Mouse (Mus musculus) ES-E14 (cell line): ENCODE measurements around the gene Foxd3. TPM values are rescaled to one million over a fixed set of nuclear protein-coding genes. Genes with fewer than 3 reads are reported as not detected.
A peak's percentile ranks its signal among the peaks of the same experiment; 100 is the strongest.

Source experiments
- DNase-seq: peaks from one replicate; pipeline ENCODE4 v3.0.0-alpha.2; 2013; ENCODE audit warnings: low read depth, low spot score
- H3K27ac ChIP-seq: 2 replicates; pipeline ENCODE4 v1.5.1; 2012; ENCODE audit warnings: low read depth, mild to moderate bottlenecking, low read length, moderate library complexity, mixed read lengths; ENCODE audit not compliant: poor library complexity, insufficient read depth, severe bottlenecking
- H3K36me3 ChIP-seq: 2 replicates; pipeline ENCODE4 v1.6.1; 2012; ENCODE audit warnings: mild to moderate bottlenecking, low read length, moderate library complexity, mixed read lengths; ENCODE audit not compliant: control insufficient read depth, poor library complexity, insufficient read depth, severe bottlenecking
- H3K4me1 ChIP-seq, 2 experiments: fragments of 150-350 bp in 1 of 2; sonication (generic) in 1 of 2; 2 replicates each; pipeline ENCODE4 v1.6.1; 2012; ENCODE audit warnings: low read length in 2 of 2, mild to moderate bottlenecking in 1 of 2, mixed read lengths in 1 of 2; ENCODE audit not compliant: control insufficient read depth in 2 of 2, insufficient read depth in 2 of 2, poor library complexity in 1 of 2
- H3K4me3 ChIP-seq, 2 experiments: fragments of 150-350 bp in 1 of 2; sonication (generic) in 1 of 2; 2 replicates each; pipeline ENCODE4 v1.5.1; 2012; ENCODE audit warnings: low read length in 2 of 2, low read depth in 1 of 2, mild to moderate bottlenecking in 1 of 2, mixed read lengths in 1 of 2; ENCODE audit not compliant: insufficient read depth in 1 of 2, poor library complexity in 1 of 2, severe bottlenecking in 1 of 2
- H3K9ac ChIP-seq: 2 replicates; pipeline ENCODE4 v1.6.1; 2012; ENCODE audit warnings: low read depth, mild to moderate bottlenecking, low read length, mixed read lengths; ENCODE audit not compliant: poor library complexity, insufficient read depth, severe bottlenecking
- H3K9me3 ChIP-seq: fragments of 150-350 bp; sonication (generic); 2 replicates; pipeline ENCODE4 v1.6.1; 2012; ENCODE audit warnings: low read depth, mild to moderate bottlenecking, low read length; ENCODE audit not compliant: control insufficient read depth, insufficient read depth
- CHD2 ChIP-seq: IDR thresholded peaks from 2 replicates; pipeline ENCODE4 v1.6.1; 2014; ENCODE audit warnings: mild to moderate bottlenecking, low read depth, low read length, inconsistent platforms
- HCFC1 ChIP-seq: IDR thresholded peaks from 2 replicates; pipeline ENCODE4 v1.6.1; 2012; ENCODE audit warnings: low read length, inconsistent platforms, borderline replicate concordance; ENCODE audit not compliant: insufficient read depth
- MAFK ChIP-seq: IDR thresholded peaks from 2 replicates; pipeline ENCODE4 v1.6.1; 2014; ENCODE audit warnings: mild to moderate bottlenecking, low read depth, low read length, inconsistent platforms; ENCODE audit not compliant: insufficient read depth
- ZC3H11A ChIP-seq: IDR thresholded peaks from 2 replicates; pipeline ENCODE4 v1.6.1; 2012; ENCODE audit warnings: low read depth, mild to moderate bottlenecking, inconsistent platforms, low read length, borderline replicate concordance
- ZNF384 ChIP-seq: IDR thresholded peaks from 2 replicates; pipeline ENCODE4 v1.6.1; 2012; ENCODE audit warnings: low read depth, low read length, inconsistent platforms
- in situ Hi-C, 2 experiments: fragments of 600-800 bp; cut with MboI; formaldehyde crosslinking; loops; one replicate each; pipeline ENCODE4 v1.15.1; 2025; ENCODE audit warnings: low sequenced_read_pairs in 2 of 2, inconsistent platforms in 1 of 2; ENCODE audit not compliant: unreplicated experiment in 2 of 2
- total RNA-seq: library from RNA; depleted of rRNA; stranded (reverse); fragments of 300-350 nt; gene quantifications from 2 replicates; pipeline ENCODE4 v1.2.3, GENCODE M21; 2012; rRNA removed

The Foxd3 gene
- total RNA-seq = 26.1 and 34.7 TPM in 2 replicates

GRCm38 (mm10) chr4:99655937-99656604 is at the start of gene Foxd3:
Foxd3 (plus strand) TSS chr4:99656299.
- DNase-seq = no peak
- H3K36me3 ChIP-seq = no peaks in the 10 kb centered on the region; the same call in 1 of the 2 replicates
- H3K9me3 ChIP-seq = no peaks in the 10 kb centered on the region
- H3K4me3 ChIP-seq = peak within 1 kb of the TSS; percentile 54 to 77
- H3K4me1 ChIP-seq = peaks cover 4 to 5% of the 10 kb centered on the region in 2 experiments; a peak in 2 of 4 replicates
- in situ Hi-C loops = no loop called here
- H3K9ac ChIP-seq = peak within 1 kb of the TSS; percentile 70
- H3K27ac ChIP-seq = no peak within 1 kb of the TSS
- TF ChIP-seq HCFC1 (no peak), MAFK (no peak), CHD2 (no peak), ZC3H11A (no peak), ZNF384 (no peak)

GRCm38 (mm10) chr4:99612156-99612555 is 43.9 kb upstream of the Foxd3 start:
- no peaks in the 10 kb centered on the region for H3K36me3 ChIP-seq
- H3K9me3 ChIP-seq = no peaks in the 10 kb centered on the region
- TF ChIP-seq CHD2 = no peak
- no peak for TF ChIP-seq MAFK
- TF ChIP-seq HCFC1 = no peak
- no peak for TF ChIP-seq ZC3H11A
- in situ Hi-C loops = no loop called here
- no peak overlapping the region for H3K4me3 ChIP-seq
- no peak overlapping the region for H3K27ac ChIP-seq
- DNase-seq = no peak
- no peak overlapping the region for H3K9ac ChIP-seq
- H3K4me1 ChIP-seq = peaks cover 0 to 2% of the 10 kb centered on the region in 2 experiments; a peak in 1 of 4 replicates

- H3K36me3 ChIP-seq = no peaks in the 10 kb centered on the region
- TF ChIP-seq CHD2 (no peak), MAFK (no peak), ZC3H11A (no peak), ZNF384 (no peak), HCFC1 (no peak)
- no peaks in the 10 kb centered on the region for H3K9me3 ChIP-seq
- H3K9ac ChIP-seq = no peak overlapping the region
- in situ Hi-C loops = no loop called here
- H3K27ac ChIP-seq = no peak overlapping the region
- peaks cover 0 to 2% of the 10 kb centered on the region in 2 experiments; a peak in 1 of 4 replicates for H3K4me1 ChIP-seq
- DNase-seq = no peak
- H3K4me3 ChIP-seq = no peak overlapping the region
These were observed 43.3 kb upstream of the Foxd3 start for GRCm38 (mm10) chr4:99612609-99613350.

GRCm38 (mm10) chr4:99626047-99626844 is 29.9 kb upstream of the Foxd3 start:
- TF ChIP-seq HCFC1 (no peak), ZNF384 (no peak), MAFK (no peak), CHD2 (no peak), ZC3H11A (no peak)
- H3K27ac ChIP-seq = no peak overlapping the region
- H3K4me1 ChIP-seq = peaks cover 0 to 3% of the 10 kb centered on the region in 2 experiments; a peak in 2 of 4 replicates
- H3K9ac ChIP-seq = peak overlapping the region; percentile 51; the same call in 1 of the 2 replicates
- H3K9me3 ChIP-seq = no peaks in the 10 kb centered on the region
- H3K36me3 ChIP-seq = no peaks in the 10 kb centered on the region
- no peak for DNase-seq
- in situ Hi-C loops = no loop called here
- no peak overlapping the region for H3K4me3 ChIP-seq
